Mouse (Mus musculus) cerebellum, adult 8-10 months (tissue): ENCODE data around the gene Tgds.
"Not testable (repeated sequence)": the region's sequence is repeated elsewhere in the genome, so short reads cannot be mapped to it uniquely, and the experiment has no call there.

ENCODE experiments used
- DNase-seq: peaks from one replicate; pipeline ENCODE4 v3.0.0; 2022

The Tgds gene

GRCm38 (mm10) chr14:118131931-118132641 is 469 bp downstream of the Tgds start:
- DNase-seq: no peak

- DNase-seq: no peak
These were observed 1.1 kb downstream of the Tgds start for GRCm38 (mm10) chr14:118131472-118131871.

GRCm38 (mm10) chr14:118126301-118126700 is 6.3 kb downstream of the Tgds start:
- DNase-seq: no peak

- DNase-seq: no peak
These were observed 7.8 kb downstream of the Tgds start for GRCm38 (mm10) chr14:118124771-118125170.

GRCm38 (mm10) chr14:118124129-118124528 is 8.4 kb downstream of the Tgds start:
- DNase-seq: no peak

- no peak for DNase-seq
These were observed 19.4 kb downstream of the Tgds start for GRCm38 (mm10) chr14:118113116-118113515.

GRCm38 (mm10) chr14:118107479-118107878 is 25.1 kb downstream of the Tgds start:
- not testable (repeated sequence) for DNase-seq

GRCm38 (mm10) chr14:118101227-118101990 is 31.1 kb downstream of the Tgds start:
- DNase-seq: no peak

- DNase-seq: no peak
These were observed 34.3 kb downstream of the Tgds start for GRCm38 (mm10) chr14:118098265-118098664.

GRCm38 (mm10) chr14:118089806-118090392 is 42.7 kb downstream of the Tgds start:
- no peak for DNase-seq

GRCm38 (mm10) chr14:118089215-118089805 is 43.2 kb downstream of the Tgds start:
- DNase-seq: peak; percentile 82

- no peak for DNase-seq
These were observed 43.9 kb downstream of the Tgds start for GRCm38 (mm10) chr14:118088437-118089207.

GRCm38 (mm10) chr14:118086271-118087035 is 46.1 kb downstream of the Tgds start:
- no peak for DNase-seq

- DNase-seq: no peak
These were observed 48.7 kb downstream of the Tgds start for GRCm38 (mm10) chr14:118083851-118084250.

- no peak for DNase-seq
These were observed 51.9 kb downstream of the Tgds start for GRCm38 (mm10) chr14:118080606-118081005.

- DNase-seq: no peak
These were observed 62.5 kb downstream of the Tgds start for GRCm38 (mm10) chr14:118070100-118070499.

- no peak for DNase-seq
These were observed 63.0 kb downstream of the Tgds start for GRCm38 (mm10) chr14:118069439-118070079.
